Mouse (Mus musculus): ENCODE data around the gene Vmn1r107. TPM values are rescaled to one million over a fixed set of nuclear protein-coding genes. Genes with fewer than 3 reads are reported as not detected.
"Not testable (repeated sequence)": the region's sequence is repeated elsewhere in the genome, so short reads cannot be mapped to it uniquely, and the experiment has no call there.

Vmn1r107 gene
- total RNA-seq (2021): not detected

DNA sequence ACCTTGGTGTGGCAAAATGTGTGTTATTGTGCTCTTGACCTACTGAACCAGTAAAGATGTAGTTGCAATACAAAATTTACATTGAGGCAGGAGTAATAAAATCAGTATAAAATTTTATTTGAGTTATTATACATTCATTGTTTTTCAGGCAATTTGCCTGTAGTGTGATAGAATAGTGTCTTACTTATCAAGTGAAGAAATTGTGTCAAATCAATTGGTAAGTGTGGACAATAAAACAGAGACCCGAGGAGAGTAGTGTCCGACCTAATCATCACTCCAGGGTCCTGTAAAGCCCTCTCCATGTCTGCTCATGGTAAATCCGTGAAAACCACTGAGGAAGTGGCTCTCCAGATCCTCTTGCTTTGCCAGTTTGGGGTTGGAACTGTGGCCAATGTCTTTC is at the start of gene Vmn1r107:
Gene Vmn1r107, plus strand, starts transcription at position 301 of the 400 bp plus-strand sequence.
- DNase-seq (ENCODE audit: low spot score in 2 of 2); intact Hi-C loops (cut with DNase I): not testable (repeated sequence)

DNA sequence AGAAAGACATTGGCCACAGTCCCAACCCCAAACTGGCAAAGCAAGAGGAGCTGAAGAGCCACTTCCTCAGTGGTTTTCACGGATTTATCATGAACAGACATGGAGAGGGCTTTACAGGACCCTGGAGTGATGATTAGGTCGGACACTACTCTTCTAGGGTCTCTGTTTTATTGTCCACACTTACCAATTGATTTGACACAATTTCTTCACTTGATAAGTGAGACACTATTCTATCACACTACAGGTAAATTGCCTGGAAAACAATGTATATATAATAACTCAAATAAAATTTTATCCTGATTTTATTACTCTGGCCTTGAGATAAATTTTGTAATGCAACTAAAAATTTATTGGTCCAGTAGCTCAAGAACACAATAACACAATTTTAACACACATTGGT is 34.4 kb downstream of the Vmn1r107 start, which contains the start of gene Vmn1r111:
Gene Vmn1r111, minus strand, starts transcription at position 101 of the 400 bp plus-strand sequence.
- DNase-seq (ENCODE audit: low spot score in 2 of 2); intact Hi-C loops (cut with DNase I): not testable (repeated sequence)

Other genes starting within 250 kb of the Vmn1r107 start
- not detected for gene Vmn1r101, start 226.3 kb upstream of the Vmn1r107 start, total RNA-seq (2021)
- not detected for gene Gm10670, start 194.0 kb upstream of the Vmn1r107 start, total RNA-seq (2021)
- not detected for gene Vmn1r103, start 158.4 kb upstream of the Vmn1r107 start, total RNA-seq (2021)
- not detected for gene Vmn1r104, start 135.1 kb upstream of the Vmn1r107 start, total RNA-seq (2021)
- gene Gm5726, start 123.2 kb upstream of the Vmn1r107 start, total RNA-seq (2021): not detected
- gene Gm4141, start 92.7 kb upstream of the Vmn1r107 start, total RNA-seq (2021): not detected
- not detected for gene Gm4513, start 69.9 kb upstream of the Vmn1r107 start, total RNA-seq (2021)
- not detected for gene Vmn1r111, start 34.3 kb downstream of the Vmn1r107 start, total RNA-seq (2021)
- not detected for gene Gm10668, start 61.7 kb downstream of the Vmn1r107 start, total RNA-seq (2021)
- not detected for gene Vmn1r112, start 102.3 kb downstream of the Vmn1r107 start, total RNA-seq (2021)
- not detected for gene Vmn1r113, start 118.4 kb downstream of the Vmn1r107 start, total RNA-seq (2021)
- not detected for gene Vmn1r114, start 143.3 kb downstream of the Vmn1r107 start, total RNA-seq (2021)
- gene Vmn1r115, start 176.1 kb downstream of the Vmn1r107 start, total RNA-seq (2021): not detected
- not detected for gene Vmn1r116, start 203.3 kb downstream of the Vmn1r107 start, total RNA-seq (2021)
- gene Vmn1r117, start 215.2 kb downstream of the Vmn1r107 start, total RNA-seq (2021): not detected
- not detected for gene Vmn1r118, start 243.4 kb downstream of the Vmn1r107 start, total RNA-seq (2021)

Measured in left cerebral cortex, postnatal 36 days (tissue).